Mouse (Mus musculus) granulocyte monocyte progenitor cell, adult 5-6 weeks (primary cell): Measurements from ENCODE around the gene Fst. TPM values are rescaled to one million over a fixed set of nuclear protein-coding genes. Genes with fewer than 3 reads are reported as not detected.

Experiments
- ATAC-seq: replicated peaks from 2 replicates; pipeline ENCODE4 v1.8.0; 2016; ENCODE audit warnings: mild to moderate bottlenecking, moderate TSS enrichment, inconsistent platforms; ENCODE audit not compliant: poor library complexity, severe bottlenecking
- total RNA-seq, 2 experiments: library from RNA; stranded (forward) in 1 of 2; stranded (reverse) in 1 of 2; fragments of 200-712, 200-1000 nt in 1 of 2; fragments of >200 nt in 1 of 2; fragmentation: Nextera tagmentation in 1 of 2; gene quantifications; 2 replicates each; pipeline ENCODE4 v1.2.3; 2014 to 2017

Fst gene
- total RNA-seq (2014; fragmentation: Nextera tagmentation), result not detected in 2 replicates
- total RNA-seq (2017), result not detected in 2 replicates

DNA sequence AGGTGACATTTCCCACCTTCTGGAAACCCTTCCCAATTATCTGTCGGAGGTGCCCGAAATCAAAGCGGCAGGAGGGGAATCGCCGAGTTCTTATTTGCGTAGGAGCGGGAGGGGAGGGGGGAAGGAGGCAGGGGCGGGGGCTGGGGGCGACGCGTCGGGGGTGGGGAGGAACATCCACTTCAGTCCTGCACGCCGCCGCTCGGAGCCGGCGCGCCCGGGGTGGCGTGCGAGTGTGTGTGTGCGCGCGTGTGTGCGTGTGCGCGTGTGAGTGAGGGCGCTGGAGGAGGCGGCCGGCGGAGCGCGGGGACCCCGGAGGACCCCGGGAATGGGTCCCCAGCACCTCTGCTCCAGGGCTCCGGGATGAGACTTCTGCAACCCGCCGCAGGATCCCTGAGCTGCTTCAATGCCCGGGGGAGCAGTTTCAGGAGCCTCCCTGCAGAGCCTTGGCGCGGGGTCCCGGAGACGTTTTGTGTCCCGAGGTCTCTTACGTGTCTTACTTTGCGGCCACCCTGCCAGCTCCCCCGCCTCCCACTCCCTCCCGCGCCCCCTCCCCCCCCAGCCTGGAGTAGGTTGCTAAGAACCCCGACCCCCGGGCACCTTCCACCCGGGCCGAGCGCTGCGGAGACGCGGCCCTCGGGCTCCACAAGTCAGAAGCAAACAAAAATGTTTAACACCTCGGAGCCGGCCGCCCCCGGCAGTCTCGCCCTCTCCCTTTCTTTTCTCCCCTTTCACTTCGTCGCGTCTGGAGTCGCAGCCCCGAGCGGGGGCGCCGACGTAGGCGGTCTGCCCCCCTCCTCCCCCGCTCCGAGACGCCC lies at the start of gene Fst:
Gene Fst, minus strand, starts transcription at position 66 of the 815 bp plus-strand sequence.
- ATAC-seq, result no peak

DNA sequence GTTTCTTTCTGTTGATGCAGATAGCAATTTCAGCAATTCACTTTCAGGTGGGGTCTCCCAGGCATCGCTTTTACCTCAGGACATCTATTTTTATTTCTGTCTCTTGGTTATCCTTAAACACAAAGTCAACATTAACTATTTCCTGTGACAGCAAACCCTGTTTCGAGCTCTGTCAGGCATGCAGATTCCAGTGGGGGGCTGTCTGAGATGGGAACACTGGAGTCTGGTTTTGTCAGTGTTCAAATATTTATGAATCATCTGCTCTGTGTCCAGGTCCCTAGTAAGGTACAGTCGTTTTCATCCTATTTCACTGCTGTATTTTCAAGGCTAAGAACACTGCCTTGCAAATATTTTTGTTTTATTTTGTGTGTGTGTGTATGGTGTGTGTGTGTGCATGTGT lies 35.1 kb upstream of the Fst start:
- ATAC-seq, result no peak

GRCm38 (mm10) chr13:114488178-114488577 lies 29.4 kb upstream of the Fst start:
- ATAC-seq, result no peak

GRCm38 (mm10) chr13:114478329-114478728 lies 19.6 kb upstream of the Fst start:
- ATAC-seq, result no peak

GRCm38 (mm10) chr13:114469945-114470344 lies 11.2 kb upstream of the Fst start:
- ATAC-seq, result no peak

GRCm38 (mm10) chr13:114466269-114466919 lies 7.6 kb upstream of the Fst start:
- ATAC-seq, result peak; percentile 76

- ATAC-seq, result no peak
These were observed 6.6 kb upstream of the Fst start for GRCm38 (mm10) chr13:114465387-114465786.

DNA sequence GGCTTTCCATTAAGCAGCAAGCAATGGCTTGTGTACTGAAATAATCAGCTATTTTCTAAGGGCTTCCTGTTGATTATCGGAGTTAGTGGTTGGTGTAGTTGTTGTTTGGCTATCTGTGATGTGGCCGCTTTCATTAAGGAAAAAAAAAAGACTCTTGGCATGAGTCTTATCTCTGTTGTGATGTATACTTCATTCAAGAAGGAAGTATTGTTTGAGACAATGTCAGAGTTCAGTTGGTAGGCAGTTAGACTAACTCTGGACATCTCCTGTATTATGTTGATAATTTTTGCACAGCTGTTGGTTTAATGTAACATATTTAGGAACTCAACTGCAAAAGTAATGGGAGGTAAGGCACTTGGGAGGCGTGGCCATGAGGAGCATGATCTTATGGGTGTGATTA lies 6.1 kb upstream of the Fst start:
- ATAC-seq, result no peak

GRCm38 (mm10) chr13:114462548-114463408 lies 4.0 kb upstream of the Fst start:
- no peak for ATAC-seq

DNA sequence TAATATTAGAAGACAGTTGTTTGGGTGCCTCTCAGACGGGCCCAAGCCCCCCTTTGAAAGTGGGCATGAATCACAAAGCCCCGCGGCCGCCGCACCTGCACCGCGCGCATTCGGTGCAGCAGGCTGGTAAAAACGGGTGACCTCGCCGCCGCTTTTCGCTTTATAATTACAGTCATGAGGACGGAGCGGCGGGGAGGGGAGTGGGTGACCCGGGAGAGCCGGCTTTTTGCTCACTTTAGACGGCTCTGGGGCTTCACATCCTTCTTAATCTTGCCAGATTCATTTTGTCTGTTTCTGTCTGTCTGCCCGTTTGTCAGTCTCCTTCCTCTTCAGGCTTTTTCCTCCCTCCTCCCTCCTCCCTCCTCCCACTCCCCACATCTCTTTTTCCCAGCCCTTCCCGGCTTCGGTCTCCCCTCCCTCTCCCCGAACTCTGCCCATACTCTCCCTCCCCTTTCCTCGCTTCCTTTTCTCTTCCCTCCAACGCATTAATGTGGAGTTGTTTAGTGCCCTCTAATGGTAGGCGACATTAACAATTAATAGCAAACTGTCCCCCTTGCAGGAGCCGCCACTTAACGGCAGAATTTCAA lies 1.6 kb upstream of the Fst start:
- ATAC-seq, result peak; percentile 43

DNA sequence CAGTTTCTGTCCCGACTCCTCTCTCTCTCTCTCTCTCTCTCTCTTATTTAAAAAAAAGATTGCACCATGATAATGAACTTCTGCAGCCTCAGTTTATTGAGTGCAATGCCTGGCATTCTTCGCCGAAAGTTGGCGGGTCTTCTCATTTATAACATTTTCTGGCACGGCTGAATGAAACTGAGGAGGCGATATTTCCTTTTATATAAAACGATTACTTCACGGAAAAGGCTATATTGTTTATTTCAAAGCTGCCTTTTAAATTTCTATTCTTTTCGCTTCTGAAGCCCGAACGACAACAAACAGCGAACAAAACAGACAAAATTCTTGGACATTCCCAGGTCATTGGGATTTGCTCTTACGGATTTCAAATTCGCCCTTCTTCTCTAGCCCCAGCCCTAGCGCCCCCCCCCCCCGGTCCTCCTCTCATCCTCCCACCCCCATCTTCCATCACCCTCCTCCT lies 980 bp upstream of the Fst start:
- ATAC-seq, result no peak

- ATAC-seq, result peak; percentile 14; the same call in 1 of the 2 replicates
These were observed 363 bp downstream of the Fst start for GRCm38 (mm10) chr13:114458291-114458885.

DNA sequence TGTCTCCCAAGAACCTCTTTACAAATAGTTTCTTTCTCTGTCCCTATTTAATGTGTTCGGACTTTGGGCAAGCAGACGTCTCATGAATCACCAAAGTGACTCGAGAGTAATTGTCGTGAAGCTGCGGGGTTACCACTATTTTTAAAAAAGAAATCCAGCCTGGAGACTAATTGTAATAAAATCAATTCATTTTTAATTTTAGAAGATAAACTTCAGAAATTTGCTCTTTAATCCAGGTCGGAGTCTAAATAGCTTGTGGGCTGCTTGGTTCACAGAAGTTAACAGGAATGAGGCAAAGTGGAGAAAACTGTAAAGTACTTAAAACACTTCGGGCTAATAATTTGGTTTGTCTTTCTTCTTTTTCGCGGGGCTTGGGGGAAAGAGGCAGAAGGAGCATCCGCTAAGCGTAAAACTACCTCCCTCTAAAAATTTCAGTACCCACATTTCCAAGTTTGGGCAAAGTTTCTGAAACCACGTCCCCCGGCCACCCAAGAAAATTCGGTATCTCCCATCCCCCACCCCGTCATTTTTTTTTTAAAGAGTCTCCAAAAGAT lies 1.1 kb downstream of the Fst start:
- no peak for ATAC-seq

- ATAC-seq, result peak; percentile 85
These were observed 1.8 kb downstream of the Fst start for GRCm38 (mm10) chr13:114456766-114457566.

- peak; percentile 18; the same call in 1 of the 2 replicates for ATAC-seq
These were observed 2.5 kb downstream of the Fst start for GRCm38 (mm10) chr13:114456224-114456623.

DNA sequence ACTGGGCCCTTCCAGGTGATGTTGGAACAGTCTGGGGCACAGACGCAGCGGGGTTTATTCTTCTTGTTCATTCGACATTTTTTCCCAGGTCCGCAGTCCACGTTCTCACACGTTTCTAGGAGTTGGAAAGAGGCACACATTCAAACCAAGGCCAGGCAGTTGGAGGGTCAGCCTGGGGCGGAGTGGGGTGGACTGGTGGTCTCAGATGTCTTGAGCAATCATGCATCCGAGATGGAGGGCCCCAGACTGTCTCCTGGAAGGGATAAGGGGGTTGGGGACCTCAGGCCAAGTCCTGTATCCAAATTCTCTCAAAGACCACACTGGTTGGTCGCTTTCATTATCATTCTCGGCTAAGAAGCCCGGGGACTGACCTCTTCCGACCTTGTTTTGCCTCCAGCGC lies 3.0 kb downstream of the Fst start:
- ATAC-seq, result no peak

- ATAC-seq, result no peak
These were observed 11.5 kb downstream of the Fst start for GRCm38 (mm10) chr13:114447213-114447612.

DNA sequence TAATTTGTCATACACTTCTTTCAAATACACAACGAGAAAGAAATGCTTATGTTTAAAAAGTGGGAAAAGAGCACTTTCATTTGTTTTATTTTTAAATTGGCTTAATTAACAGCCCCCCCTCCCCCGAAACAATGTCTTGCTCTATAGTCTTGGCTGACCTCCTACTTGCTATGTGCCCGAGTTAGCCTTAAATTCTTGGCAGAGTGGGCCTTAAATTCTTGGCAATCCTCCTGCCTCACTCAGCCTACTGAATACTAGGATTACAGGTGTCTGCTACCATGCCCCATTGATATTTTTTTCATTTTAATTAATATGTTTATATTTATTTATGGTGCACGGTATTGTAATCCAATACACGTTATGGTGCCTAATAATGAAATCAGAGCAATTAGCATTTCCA lies 26.3 kb downstream of the Fst start:
- ATAC-seq, result no peak

- 0 out of 2 replicates have a peak, but pooled peaks have one; percentile 33 for ATAC-seq
These were observed 33.5 kb downstream of the Fst start for GRCm38 (mm10) chr13:114425230-114425629.
